Mouse (Mus musculus) forebrain, embryonic 16.5 days (tissue): ENCODE data around the gene Gm3594. TPM values are rescaled to one million over a fixed set of nuclear protein-coding genes. Genes with fewer than 3 reads are reported as not detected.
"Not testable (repeated sequence)": the region's sequence is repeated elsewhere in the genome, so short reads cannot be mapped to it uniquely, and the experiment has no call there.

Experiments
- ATAC-seq: fragments of 200-750 bp; cut with Nextera tagmentation; 2 replicates; pipeline ENCODE4 v1.8.0; 2017; ENCODE audit warnings: mild to moderate bottlenecking, moderate library complexity
- H3K27ac ChIP-seq: fragments of 300-500 bp; sonication (generic); 2 replicates; pipeline ENCODE4 v1.5.1; 2014; ENCODE audit warnings: low read length, control low read depth
- H3K27me3 ChIP-seq: fragments of 300-500 bp; sonication (generic); replicated peaks from 2 replicates; pipeline ENCODE4 v1.6.1; 2014; ENCODE audit warnings: low read length; ENCODE audit not compliant: control insufficient read depth, insufficient read depth
- H3K36me3 ChIP-seq: fragments of 300-500 bp; sonication (generic); 2 replicates; pipeline ENCODE4 v1.6.1; 2014; ENCODE audit not compliant: control insufficient read depth, insufficient read depth
- H3K4me1 ChIP-seq: fragments of 300-500 bp; sonication (generic); replicated peaks from 2 replicates; pipeline ENCODE4 v1.6.1; 2014; ENCODE audit warnings: low read length; ENCODE audit not compliant: control insufficient read depth, insufficient read depth
- H3K4me2 ChIP-seq: fragments of 300-500 bp; sonication (generic); 2 replicates; pipeline ENCODE4 v1.6.1; 2014; ENCODE audit warnings: mild to moderate bottlenecking, low read length, control low read depth
- H3K4me3 ChIP-seq: fragments of 300-500 bp; sonication (generic); replicated peaks from 2 replicates; pipeline ENCODE4 v1.5.1; 2014; ENCODE audit warnings: mild to moderate bottlenecking, low read length, control low read depth
- H3K9ac ChIP-seq: fragments of 300-500 bp; sonication (generic); replicated peaks from 2 replicates; pipeline ENCODE4 v1.6.1; 2014; ENCODE audit warnings: low read depth, low read length, control low read depth
- H3K9me3 ChIP-seq: fragments of 300-500 bp; sonication (generic); 2 replicates; pipeline ENCODE4 v1.6.1; 2016; ENCODE audit warnings: low read length; ENCODE audit not compliant: control insufficient read depth
- WGBS: fragments of 180-500 bp; shearing (Covaris S2); extraction: QIAGEN DNeasy Blood & Tissue Kit; methylation state at CpG from one replicate; pipeline ENCODE4 v1.1.7; 2014; 5-methylcytosine and 5-hydroxymethylcytosine counted together
- polyA plus RNA-seq: library from polyadenylated mRNA; unstranded; fragments of >200 nt; fragmentation: Nextera tagmentation; extraction: Ambion mirVana; gene quantifications from 2 replicates; pipeline ENCODE4 v1.2.1, GENCODE M21; 2015

The Gm3594 gene
- polyA plus RNA-seq: not detected in 2 replicates

DNA sequence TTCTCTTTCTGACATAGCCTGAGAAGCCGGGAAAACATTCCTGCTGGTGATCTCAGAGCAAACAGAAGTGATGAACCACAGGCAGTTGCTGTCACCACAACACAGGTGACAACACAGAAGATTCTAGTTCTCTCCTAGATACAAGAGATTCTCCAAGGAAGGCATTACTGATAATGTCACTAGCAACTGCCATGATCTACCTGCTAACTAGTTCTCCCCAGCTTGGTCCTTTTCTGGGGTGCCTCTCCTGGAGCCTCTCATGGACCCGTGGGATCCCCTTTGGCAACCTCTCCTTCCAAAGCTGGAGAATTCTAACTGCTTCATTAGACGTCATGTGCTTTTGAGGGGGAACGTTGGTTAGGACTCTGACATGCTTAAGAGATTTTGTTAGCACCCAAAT is at the start of gene Gm3594:
TSS of gene Gm3594 (minus strand) at position 101 of the 400 bp plus-strand sequence.
- no CpG with 5 or more reads among the region's 4 CpGs for WGBS
- H3K4me2 ChIP-seq, H3K27ac ChIP-seq, ATAC-seq, H3K36me3 ChIP-seq, H3K9ac ChIP-seq, H3K27me3 ChIP-seq, H3K4me3 ChIP-seq, H3K9me3 ChIP-seq, H3K4me1 ChIP-seq: not testable (repeated sequence)

DNA sequence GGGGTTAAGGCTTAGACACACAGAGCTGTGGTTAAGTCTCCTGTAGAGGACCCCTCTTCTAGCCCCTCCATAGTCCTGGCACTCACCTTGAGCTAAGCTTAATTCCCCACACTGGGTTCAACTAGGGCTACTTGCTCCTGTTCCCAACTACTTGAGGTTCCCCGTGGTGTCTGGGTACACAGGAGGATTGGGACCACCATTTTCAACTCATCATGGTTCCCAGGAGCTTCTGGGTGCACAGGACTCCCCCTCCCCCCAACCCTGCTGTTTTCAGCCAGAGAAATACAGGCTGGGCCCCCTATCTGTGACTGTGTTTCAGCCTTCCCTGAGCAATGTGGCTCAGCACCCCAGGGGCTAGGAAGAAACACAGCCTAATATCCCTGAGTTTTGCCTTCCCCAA is 41.9 kb upstream of the Gm3594 start:
- not testable (repeated sequence) for H3K4me1 ChIP-seq, ATAC-seq, H3K27me3 ChIP-seq, H3K9ac ChIP-seq, H3K27ac ChIP-seq, H3K36me3 ChIP-seq, H3K4me3 ChIP-seq, H3K9me3 ChIP-seq, H3K4me2 ChIP-seq
- 47% methylated on average over 1 of the region's 1 CpGs for WGBS

DNA sequence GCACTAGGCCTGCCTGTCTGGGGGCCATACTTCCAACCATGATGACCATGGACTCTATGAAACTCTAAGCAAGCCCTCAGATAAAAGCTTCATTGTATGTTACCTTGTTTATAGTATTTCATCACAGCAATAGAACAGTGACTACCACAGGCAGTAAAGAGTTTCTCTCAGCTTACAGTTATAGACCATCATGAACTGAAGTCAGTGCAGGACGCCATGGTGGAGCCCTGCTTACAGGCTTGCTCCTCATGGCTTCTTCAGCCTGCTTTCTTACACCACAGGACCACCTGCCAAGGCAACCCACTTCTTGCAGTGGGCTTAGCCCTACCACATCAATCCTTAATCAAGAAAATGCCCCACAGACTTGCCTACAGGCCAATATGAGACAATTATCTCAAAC is 41.1 kb upstream of the Gm3594 start:
- WGBS: no CpG with 5 or more reads among the region's 1 CpGs
- not testable (repeated sequence) for H3K9me3 ChIP-seq

DNA sequence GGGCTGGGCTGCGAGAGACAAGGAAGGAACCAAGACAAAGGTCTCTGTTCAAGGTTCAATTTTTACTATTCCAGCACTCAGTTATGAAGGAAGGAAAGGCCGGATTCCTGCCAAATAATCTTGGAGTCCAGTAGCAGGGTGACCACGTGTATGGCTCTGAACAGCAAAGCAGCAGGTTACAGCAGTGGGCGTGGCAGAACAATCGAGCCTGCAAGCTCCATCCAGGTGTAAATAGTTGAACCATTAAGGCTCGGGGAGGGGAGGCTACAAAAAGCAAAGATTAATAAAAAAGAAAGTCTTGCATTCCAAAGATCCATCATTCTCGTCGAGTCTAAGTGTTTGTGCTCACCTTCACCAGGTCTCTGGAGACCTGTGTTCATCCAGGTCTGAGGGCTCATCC is 37.7 kb upstream of the Gm3594 start:
- H3K9me3 ChIP-seq, H3K4me2 ChIP-seq, ATAC-seq, H3K4me1 ChIP-seq, H3K9ac ChIP-seq, H3K36me3 ChIP-seq, H3K4me3 ChIP-seq, H3K27ac ChIP-seq, H3K27me3 ChIP-seq: not testable (repeated sequence)
- WGBS: 75% methylated on average over 7 of the region's 8 CpGs

More for the DNA sequence above, 41.1 kb upstream of the Gm3594 start:
- not testable (repeated sequence) for H3K4me2 ChIP-seq, H3K9ac ChIP-seq, H3K27ac ChIP-seq, H3K4me1 ChIP-seq, ATAC-seq, H3K36me3 ChIP-seq, H3K27me3 ChIP-seq, H3K4me3 ChIP-seq

DNA sequence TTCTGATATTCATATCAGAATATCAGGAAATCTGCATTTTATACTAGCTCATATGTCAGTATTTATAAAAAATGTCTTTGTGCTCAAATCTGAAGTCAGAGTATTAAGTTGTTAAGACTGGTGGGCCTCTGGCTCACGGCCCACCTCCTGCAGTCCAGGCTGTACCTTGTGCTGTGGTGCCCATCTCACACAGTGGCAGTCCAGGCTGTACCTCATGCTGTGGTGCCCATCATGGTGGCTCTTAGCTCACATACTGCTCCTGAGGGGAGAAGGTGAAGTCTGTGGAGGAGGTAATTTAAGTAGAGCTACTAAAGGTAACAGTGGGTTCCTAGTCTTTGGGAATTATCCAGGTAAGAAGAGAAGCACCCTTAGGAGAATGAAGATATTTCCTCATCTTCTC is 27.4 kb upstream of the Gm3594 start:
- not testable (repeated sequence) for ATAC-seq, H3K4me2 ChIP-seq

DNA sequence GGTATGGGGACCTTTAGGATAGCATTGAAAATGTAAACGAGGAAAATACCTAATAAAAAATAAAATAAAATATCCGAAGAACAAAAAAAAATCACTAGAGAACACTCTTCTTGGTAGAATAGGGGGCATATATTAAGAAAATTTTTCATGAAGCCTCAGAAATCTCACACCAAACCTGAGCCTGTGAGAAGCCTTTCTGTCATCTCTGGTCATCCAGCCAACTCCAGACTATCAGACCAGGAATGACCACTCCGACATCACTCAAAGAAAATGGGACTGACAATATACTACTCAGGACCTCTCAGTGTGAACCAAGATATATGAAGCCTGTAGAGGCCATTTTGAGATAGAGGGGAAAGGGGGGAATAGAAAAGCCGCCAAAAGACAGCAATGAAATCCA is 3.6 kb downstream of the Gm3594 start:
- 92% methylated on average over 1 of the region's 4 CpGs for WGBS
- not testable (repeated sequence) for H3K4me3 ChIP-seq, H3K27me3 ChIP-seq, ATAC-seq, H3K4me2 ChIP-seq, H3K9ac ChIP-seq, H3K9me3 ChIP-seq, H3K4me1 ChIP-seq, H3K27ac ChIP-seq, H3K36me3 ChIP-seq

More for the DNA sequence above, 27.4 kb upstream of the Gm3594 start:
- not testable (repeated sequence) for H3K27ac ChIP-seq, H3K36me3 ChIP-seq, H3K27me3 ChIP-seq, H3K9ac ChIP-seq, H3K4me3 ChIP-seq, H3K4me1 ChIP-seq, H3K9me3 ChIP-seq
- 88% methylated on average over 1 of the region's 1 CpGs for WGBS

DNA sequence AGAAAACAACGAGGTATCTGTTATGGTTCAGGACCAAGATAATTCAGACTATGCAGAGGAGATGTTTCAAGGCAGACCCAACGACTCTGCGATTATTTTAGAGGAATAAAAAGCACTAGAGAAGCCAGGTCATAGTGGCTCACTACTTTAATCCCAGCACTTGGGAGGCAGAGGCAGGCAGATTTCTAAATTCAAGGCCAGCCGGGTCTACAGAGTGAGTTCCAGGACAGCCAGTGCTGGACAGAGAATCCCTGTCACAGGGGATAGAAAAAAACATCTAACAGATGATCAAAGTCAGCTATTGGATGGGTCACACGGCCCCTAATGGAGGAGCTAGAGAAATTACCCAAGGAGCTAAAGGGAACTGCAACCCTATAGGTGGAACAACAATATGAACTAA is 4.2 kb downstream of the Gm3594 start:
- H3K9ac ChIP-seq, H3K9me3 ChIP-seq, H3K4me2 ChIP-seq, H3K27me3 ChIP-seq, H3K36me3 ChIP-seq, H3K4me1 ChIP-seq, H3K27ac ChIP-seq, ATAC-seq, H3K4me3 ChIP-seq: not testable (repeated sequence)
- WGBS: 71% methylated on average over 1 of the region's 5 CpGs

DNA sequence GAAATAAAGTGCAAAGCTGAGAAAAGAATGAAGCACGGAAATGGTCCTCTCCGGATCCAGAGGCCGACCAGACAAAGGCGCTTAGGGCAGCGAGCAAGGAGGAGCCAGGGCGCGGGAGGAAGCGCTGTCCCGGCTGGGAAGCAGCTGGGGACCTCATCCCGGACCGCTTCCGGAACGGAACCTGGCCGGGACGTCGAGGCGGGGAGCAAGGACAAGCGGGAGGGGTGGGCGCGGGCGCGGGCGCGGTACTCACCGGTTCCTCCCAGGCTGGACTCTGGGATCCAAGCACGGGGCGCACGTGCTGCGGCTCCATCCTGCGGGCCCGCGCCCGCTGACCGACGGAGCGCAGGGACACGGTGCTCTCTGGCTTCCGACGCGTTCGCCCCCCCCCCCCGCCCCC is 17.6 kb downstream of the Gm3594 start:
- H3K4me1 ChIP-seq, H3K27me3 ChIP-seq, H3K9me3 ChIP-seq, H3K9ac ChIP-seq, H3K4me2 ChIP-seq, H3K27ac ChIP-seq, H3K4me3 ChIP-seq, ATAC-seq, H3K36me3 ChIP-seq: not testable (repeated sequence)
- 12% methylated on average over 9 of the region's 42 CpGs for WGBS

DNA sequence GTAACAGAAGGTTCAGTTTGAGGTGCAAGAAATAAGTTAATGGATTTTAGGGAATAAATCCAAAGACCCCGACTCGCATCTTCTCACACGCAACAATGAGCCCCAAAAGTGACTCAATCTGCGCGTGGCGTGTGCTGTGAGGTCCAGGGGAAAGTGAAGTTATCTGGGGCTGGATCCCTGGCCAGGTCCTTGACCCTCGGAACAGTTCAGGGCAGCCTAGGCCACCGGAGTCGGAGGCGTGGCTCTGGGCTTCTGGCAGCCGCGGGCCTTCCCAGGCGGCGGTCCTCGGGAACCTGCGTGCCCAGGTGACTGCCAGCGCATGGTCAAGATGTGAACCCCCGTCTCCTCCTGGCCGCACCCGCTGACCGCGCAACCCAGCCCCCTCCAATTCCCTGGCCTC is 18.1 kb downstream of the Gm3594 start:
- H3K4me1 ChIP-seq, H3K9ac ChIP-seq, H3K27me3 ChIP-seq, H3K9me3 ChIP-seq, H3K27ac ChIP-seq, ATAC-seq, H3K36me3 ChIP-seq: not testable (repeated sequence)
- WGBS: 19% methylated on average over 22 of the region's 22 CpGs
- Histone ChIP-seq H3K4me3 (peak overlapping the region; percentile 37), H3K4me2 (peak overlapping the region; percentile 45)

DNA sequence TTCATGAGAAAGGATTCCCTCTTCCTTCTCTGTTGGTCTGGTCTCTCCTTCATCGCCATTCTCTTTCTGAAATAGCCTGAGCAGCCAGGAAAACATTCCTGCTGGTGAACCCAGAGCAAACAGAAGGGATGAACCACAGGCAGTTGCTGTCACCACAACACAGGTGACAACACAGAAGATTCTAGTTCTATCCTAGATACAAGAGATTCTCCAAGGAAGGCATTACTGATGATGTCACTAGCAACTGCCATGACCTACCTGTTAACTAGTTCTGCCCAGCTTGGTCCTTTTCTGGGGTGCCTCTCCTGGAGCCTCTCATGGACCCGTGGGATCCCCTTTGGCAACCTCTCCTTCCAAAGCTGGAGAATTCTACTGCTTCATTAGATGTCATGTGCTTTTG is 32.0 kb downstream of the Gm3594 start, which contains the start of gene Gm3591:
TSS of gene Gm3591 (minus strand) at position 101 of the 400 bp plus-strand sequence.
- not testable (repeated sequence) for H3K27me3 ChIP-seq, H3K9ac ChIP-seq, H3K4me3 ChIP-seq, H3K4me1 ChIP-seq, H3K9me3 ChIP-seq, H3K27ac ChIP-seq, ATAC-seq, H3K4me2 ChIP-seq, H3K36me3 ChIP-seq
- WGBS: no CpG with 5 or more reads among the region's 2 CpGs
